Mouse (Mus musculus): Measurements from ENCODE around the gene Hacd1. TPM values are rescaled to one million over a fixed set of nuclear protein-coding genes. Genes with fewer than 3 reads are reported as not detected.

Gene Hacd1
- polyA plus RNA-seq, 1 experiment from 2014 or later: 52.1 TPM

GRCm38 (mm10) chr2:13932253-13932652 lies 123.7 kb downstream of the Hacd1 start:
- Histone ChIP-seq H3K27ac (ENCODE audit: low read depth, low read length) (no peak overlapping the region), H3K4me1 (ENCODE audit: control insufficient read depth, insufficient read depth, low read length) (no peaks in the 10 kb centered on the region), H3K9ac (ENCODE audit: low read depth, low read length) (no peak overlapping the region), H3K9me3 (ENCODE audit: control insufficient read depth, low read length) (no peaks in the 10 kb centered on the region), H3K36me3 (ENCODE audit: control insufficient read depth, insufficient read depth, low read length) (no peaks in the 10 kb centered on the region), H3K4me3 (ENCODE audit: low read length) (no peak overlapping the region), H3K4me2 (replicated peaks; ENCODE audit: low read depth, low read length) (no peak overlapping the region), H3K27me3 (ENCODE audit: control insufficient read depth, insufficient read depth, low read length) (no peaks in the 10 kb centered on the region)
- ATAC-seq (ENCODE audit: low FRiP score, low TSS enrichment): no peak

GRCm38 (mm10) chr2:13930724-13931123 lies 125.2 kb downstream of the Hacd1 start:
- H3K27me3 ChIP-seq (ENCODE audit: control insufficient read depth, insufficient read depth, low read length): no peaks in the 10 kb centered on the region
- WGBS: 97% methylated on average over 1 of the region's 1 CpGs
- ATAC-seq (ENCODE audit: low FRiP score, low TSS enrichment): no peak

GRCm38 (mm10) chr2:13888568-13888967 lies 167.4 kb downstream of the Hacd1 start:
- H3K9ac ChIP-seq (ENCODE audit: low read depth, low read length): no peak overlapping the region
- peak; percentile 76; the same call in 1 of the 2 replicates for ATAC-seq (ENCODE audit: low FRiP score, low TSS enrichment)
- H3K27ac ChIP-seq (ENCODE audit: low read depth, low read length): no peak overlapping the region
- H3K9me3 ChIP-seq (ENCODE audit: control insufficient read depth, low read length): no peaks in the 10 kb centered on the region
- H3K4me1 ChIP-seq (ENCODE audit: control insufficient read depth, insufficient read depth, low read length): no peaks in the 10 kb centered on the region
- H3K4me2 ChIP-seq (replicated peaks; ENCODE audit: low read depth, low read length): no peak overlapping the region
- no peaks in the 10 kb centered on the region for H3K27me3 ChIP-seq (ENCODE audit: control insufficient read depth, insufficient read depth, low read length)
- no peak overlapping the region for H3K4me3 ChIP-seq (ENCODE audit: low read length)
- no peaks in the 10 kb centered on the region for H3K36me3 ChIP-seq (ENCODE audit: control insufficient read depth, insufficient read depth, low read length)

More at GRCm38 (mm10) chr2:13930724-13931123, 125.2 kb downstream of the Hacd1 start:
- no peaks in the 10 kb centered on the region for H3K4me1 ChIP-seq (ENCODE audit: control insufficient read depth, insufficient read depth, low read length)
- no peaks in the 10 kb centered on the region for H3K9me3 ChIP-seq (ENCODE audit: control insufficient read depth, low read length)
- H3K27ac ChIP-seq (ENCODE audit: low read depth, low read length): no peak overlapping the region
- H3K9ac ChIP-seq (ENCODE audit: low read depth, low read length): no peak overlapping the region
- H3K4me3 ChIP-seq (ENCODE audit: low read length): no peak overlapping the region
- no peaks in the 10 kb centered on the region for H3K36me3 ChIP-seq (ENCODE audit: control insufficient read depth, insufficient read depth, low read length)
- no peak overlapping the region for H3K4me2 ChIP-seq (replicated peaks; ENCODE audit: low read depth, low read length)

DNA sequence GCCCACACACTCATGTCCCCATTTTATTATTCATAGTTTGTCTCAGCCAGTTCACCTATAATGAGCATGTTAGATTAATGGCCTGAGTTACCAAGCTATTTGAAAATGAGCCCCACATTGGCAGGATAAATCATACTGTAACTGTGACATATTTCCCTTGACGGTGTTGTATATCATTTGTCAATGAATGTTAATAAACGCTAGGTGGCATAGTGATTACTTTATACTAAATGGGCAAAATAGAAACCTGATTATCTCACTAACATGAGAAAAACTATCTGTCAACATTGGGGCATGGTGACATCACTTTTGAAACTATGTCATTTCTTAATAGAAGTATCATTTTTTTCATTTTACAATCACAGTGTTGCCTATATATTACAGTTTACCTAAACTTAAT lies 198.5 kb downstream of the Hacd1 start:
- WGBS: 65% methylated on average over 2 of the region's 2 CpGs
- ATAC-seq (ENCODE audit: low FRiP score, low TSS enrichment): no peak
- H3K4me3 ChIP-seq (ENCODE audit: low read length): no peak overlapping the region

GRCm38 (mm10) chr2:13855510-13855909 lies 200.4 kb downstream of the Hacd1 start:
- WGBS: 69% methylated on average over 3 of the region's 3 CpGs
- no peak for ATAC-seq (ENCODE audit: low FRiP score, low TSS enrichment)
- Histone ChIP-seq H3K9me3 (ENCODE audit: control insufficient read depth, low read length) (no peaks in the 10 kb centered on the region), H3K4me1 (ENCODE audit: control insufficient read depth, insufficient read depth, low read length) (no peaks in the 10 kb centered on the region), H3K4me3 (ENCODE audit: low read length) (no peak overlapping the region), H3K27ac (ENCODE audit: low read depth, low read length) (no peak overlapping the region), H3K36me3 (ENCODE audit: control insufficient read depth, insufficient read depth, low read length) (no peaks in the 10 kb centered on the region), H3K9ac (ENCODE audit: low read depth, low read length) (no peak overlapping the region), H3K4me2 (replicated peaks; ENCODE audit: low read depth, low read length) (no peak overlapping the region), H3K27me3 (ENCODE audit: control insufficient read depth, insufficient read depth, low read length) (no peaks in the 10 kb centered on the region)

More for the DNA sequence above, 198.5 kb downstream of the Hacd1 start:
- Histone ChIP-seq H3K36me3 (ENCODE audit: control insufficient read depth, insufficient read depth, low read length) (no peaks in the 10 kb centered on the region), H3K4me2 (replicated peaks; ENCODE audit: low read depth, low read length) (no peak overlapping the region), H3K4me1 (ENCODE audit: control insufficient read depth, insufficient read depth, low read length) (no peaks in the 10 kb centered on the region), H3K27me3 (ENCODE audit: control insufficient read depth, insufficient read depth, low read length) (no peaks in the 10 kb centered on the region), H3K9ac (ENCODE audit: low read depth, low read length) (no peak overlapping the region), H3K9me3 (ENCODE audit: control insufficient read depth, low read length) (no peaks in the 10 kb centered on the region), H3K27ac (ENCODE audit: low read depth, low read length) (no peak overlapping the region)

GRCm38 (mm10) chr2:13836310-13836709 lies 219.6 kb downstream of the Hacd1 start:
- H3K9me3 ChIP-seq (ENCODE audit: control insufficient read depth, low read length): no peaks in the 10 kb centered on the region
- no peak overlapping the region for H3K4me3 ChIP-seq (ENCODE audit: low read length)
- no peak overlapping the region for H3K4me2 ChIP-seq (replicated peaks; ENCODE audit: low read depth, low read length)
- no peak for ATAC-seq (ENCODE audit: low FRiP score, low TSS enrichment)
- no peaks in the 10 kb centered on the region for H3K4me1 ChIP-seq (ENCODE audit: control insufficient read depth, insufficient read depth, low read length)
- H3K27me3 ChIP-seq (ENCODE audit: control insufficient read depth, insufficient read depth, low read length): no peaks in the 10 kb centered on the region
- 82% methylated on average over 3 of the region's 3 CpGs for WGBS
- H3K36me3 ChIP-seq (ENCODE audit: control insufficient read depth, insufficient read depth, low read length): no peaks in the 10 kb centered on the region
- no peak overlapping the region for H3K9ac ChIP-seq (ENCODE audit: low read depth, low read length)
- H3K27ac ChIP-seq (ENCODE audit: low read depth, low read length): no peak overlapping the region

GRCm38 (mm10) chr2:13834989-13835388 lies 220.9 kb downstream of the Hacd1 start:
- Histone ChIP-seq H3K4me1 (ENCODE audit: control insufficient read depth, insufficient read depth, low read length) (no peaks in the 10 kb centered on the region), H3K9me3 (ENCODE audit: control insufficient read depth, low read length) (no peaks in the 10 kb centered on the region), H3K9ac (ENCODE audit: low read depth, low read length) (no peak overlapping the region), H3K27ac (ENCODE audit: low read depth, low read length) (no peak overlapping the region), H3K27me3 (ENCODE audit: control insufficient read depth, insufficient read depth, low read length) (no peaks in the 10 kb centered on the region), H3K4me2 (replicated peaks; ENCODE audit: low read depth, low read length) (no peak overlapping the region), H3K4me3 (ENCODE audit: low read length) (no peak overlapping the region), H3K36me3 (ENCODE audit: control insufficient read depth, insufficient read depth, low read length) (no peaks in the 10 kb centered on the region)
- ATAC-seq (ENCODE audit: low FRiP score, low TSS enrichment): no peak
- WGBS: 38% methylated on average over 1 of the region's 1 CpGs

DNA sequence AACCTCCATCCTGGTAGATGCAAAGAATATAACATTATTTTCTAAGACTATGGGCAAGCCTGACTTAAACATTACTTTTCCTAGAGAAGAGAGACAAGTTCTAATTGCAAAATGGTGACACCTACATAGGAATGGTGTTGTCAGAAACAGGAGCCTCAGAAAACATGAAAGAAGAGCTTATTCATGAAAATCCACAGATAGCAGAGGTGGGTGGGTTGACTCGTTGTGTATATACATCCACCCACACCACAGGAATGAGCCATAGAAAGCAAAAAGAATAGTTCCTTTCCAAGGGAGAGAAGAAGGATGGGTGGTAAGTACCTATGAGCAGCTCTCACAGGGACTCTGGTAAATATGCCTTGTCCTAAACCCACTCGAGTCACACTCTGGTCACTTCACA lies 239.3 kb downstream of the Hacd1 start:
- H3K4me1 ChIP-seq (ENCODE audit: control insufficient read depth, insufficient read depth, low read length): no peaks in the 10 kb centered on the region
- no peak for ATAC-seq (ENCODE audit: low FRiP score, low TSS enrichment)
- H3K36me3 ChIP-seq (ENCODE audit: control insufficient read depth, insufficient read depth, low read length): no peaks in the 10 kb centered on the region
- no peak overlapping the region for H3K27ac ChIP-seq (ENCODE audit: low read depth, low read length)
- no peak overlapping the region for H3K4me3 ChIP-seq (ENCODE audit: low read length)
- 88% methylated on average over 2 of the region's 2 CpGs for WGBS
- no peak overlapping the region for H3K9ac ChIP-seq (ENCODE audit: low read depth, low read length)
- no peaks in the 10 kb centered on the region for H3K9me3 ChIP-seq (ENCODE audit: control insufficient read depth, low read length)
- H3K27me3 ChIP-seq (ENCODE audit: control insufficient read depth, insufficient read depth, low read length): no peaks in the 10 kb centered on the region
- H3K4me2 ChIP-seq (replicated peaks; ENCODE audit: low read depth, low read length): no peak overlapping the region

GRCm38 (mm10) chr2:13808593-13808992 lies 247.3 kb downstream of the Hacd1 start:
- H3K36me3 ChIP-seq (ENCODE audit: control insufficient read depth, insufficient read depth, low read length): no peaks in the 10 kb centered on the region
- H3K4me2 ChIP-seq (replicated peaks; ENCODE audit: low read depth, low read length): no peak overlapping the region
- H3K9ac ChIP-seq (ENCODE audit: low read depth, low read length): no peak overlapping the region
- no peak overlapping the region for H3K27ac ChIP-seq (ENCODE audit: low read depth, low read length)
- H3K27me3 ChIP-seq (ENCODE audit: control insufficient read depth, insufficient read depth, low read length): no peaks in the 10 kb centered on the region
- H3K4me3 ChIP-seq (ENCODE audit: low read length): no peak overlapping the region
- WGBS: 71% methylated on average over 5 of the region's 5 CpGs
- no peaks in the 10 kb centered on the region for H3K4me1 ChIP-seq (ENCODE audit: control insufficient read depth, insufficient read depth, low read length)
- no peak for ATAC-seq (ENCODE audit: low FRiP score, low TSS enrichment)
- H3K9me3 ChIP-seq (ENCODE audit: control insufficient read depth, low read length): no peaks in the 10 kb centered on the region

- Histone ChIP-seq H3K9ac (ENCODE audit: low read depth, low read length) (no peak overlapping the region), H3K9me3 (ENCODE audit: control insufficient read depth, low read length) (no peaks in the 10 kb centered on the region), H3K36me3 (ENCODE audit: control insufficient read depth, insufficient read depth, low read length) (no peaks in the 10 kb centered on the region), H3K4me1 (ENCODE audit: control insufficient read depth, insufficient read depth, low read length) (no peaks in the 10 kb centered on the region), H3K4me2 (replicated peaks; ENCODE audit: low read depth, low read length) (no peak overlapping the region), H3K4me3 (ENCODE audit: low read length) (no peak overlapping the region), H3K27ac (ENCODE audit: low read depth, low read length) (no peak overlapping the region), H3K27me3 (ENCODE audit: control insufficient read depth, insufficient read depth, low read length) (no peaks in the 10 kb centered on the region)
- 84% methylated on average over 4 of the region's 4 CpGs for WGBS
- ATAC-seq (ENCODE audit: low FRiP score, low TSS enrichment): no peak
These were observed 247.9 kb downstream of the Hacd1 start for GRCm38 (mm10) chr2:13808008-13808407.

Measured in kidney, embryonic 14.5 days (tissue).